Mouse (Mus musculus) myocyte (in vitro differentiated cells): ENCODE results near the gene Dlgap5. TPM values are rescaled to one million over a fixed set of nuclear protein-coding genes. Genes with fewer than 3 reads are reported as not detected.

Source experiments
- H3K27me3 ChIP-seq: one replicate; pipeline ENCODE4 v1.6.1; 2011; ENCODE audit not compliant: control insufficient read depth, insufficient read depth, insufficient read length
- H3K36me3 ChIP-seq: one replicate; pipeline ENCODE4 v1.6.1; 2011; ENCODE audit not compliant: control insufficient read depth, insufficient read depth
- H3K4me2 ChIP-seq: one replicate; pipeline ENCODE4 v1.6.1; 2011; ENCODE audit warnings: low read depth, control low read depth
- H3K4me3 ChIP-seq: one replicate; pipeline ENCODE4 v1.5.1; 2011; ENCODE audit warnings: mild to moderate bottlenecking, control low read depth, moderate library complexity
- H3K79me2 ChIP-seq: one replicate; pipeline ENCODE4 v1.6.1; 2011; ENCODE audit not compliant: control insufficient read depth, insufficient read depth
- H3ac ChIP-seq: one replicate; pipeline ENCODE4 v1.6.1; 2011; ENCODE audit not compliant: control insufficient read depth, insufficient read length
- CEBPB ChIP-seq: IDR thresholded peaks from 2 replicates; pipeline ENCODE4 v1.6.1; 2011; ENCODE audit warnings: mild to moderate bottlenecking, moderate library complexity; ENCODE audit not compliant: poor library complexity, insufficient read depth, severe bottlenecking
- E2F4 ChIP-seq: IDR thresholded peaks from one replicate; pipeline ENCODE4 v1.6.1; 2011; ENCODE audit warnings: mild to moderate bottlenecking, control low read depth, moderate library complexity; ENCODE audit not compliant: insufficient read depth
- MAX ChIP-seq: IDR thresholded peaks from one replicate; pipeline ENCODE4 v1.6.1; 2011; ENCODE audit warnings: low read depth, mild to moderate bottlenecking, control low read depth
- MYOD1 ChIP-seq, 3 experiments: IDR thresholded peaks; one replicate each; pipeline ENCODE4 v1.6.1; 2011; ENCODE audit warnings: control low read depth in 2 of 3, low read depth in 2 of 3, mild to moderate bottlenecking in 2 of 3, moderate library complexity in 1 of 3; ENCODE audit not compliant: insufficient read length in 2 of 3, control insufficient read depth in 1 of 3
- MYOG ChIP-seq, 3 experiments: IDR thresholded peaks; one replicate each; pipeline ENCODE4 v1.6.1; 2011; ENCODE audit warnings: control low read depth in 2 of 3, low read depth in 2 of 3, mild to moderate bottlenecking in 2 of 3; ENCODE audit not compliant: insufficient read length in 2 of 3, control insufficient read depth in 1 of 3, insufficient read depth in 1 of 3
- POLR2A ChIP-seq: IDR thresholded peaks from one replicate; pipeline ENCODE4 v1.6.1; 2011; ENCODE audit warnings: low read depth, mild to moderate bottlenecking, control low read depth, moderate library complexity; ENCODE audit not compliant: insufficient read length
- POLR2AphosphoS2 ChIP-seq: IDR thresholded peaks from one replicate; pipeline ENCODE4 v1.6.1; 2011; ENCODE audit warnings: low read depth, control low read depth; ENCODE audit not compliant: insufficient read length
- REST ChIP-seq: IDR thresholded peaks from one replicate; pipeline ENCODE4 v1.6.1; 2011; ENCODE audit warnings: mild to moderate bottlenecking, control low read depth, moderate library complexity; ENCODE audit not compliant: insufficient read depth, insufficient read length
- SRF ChIP-seq: IDR thresholded peaks from one replicate; pipeline ENCODE4 v1.6.1; 2011; ENCODE audit warnings: low read depth; ENCODE audit not compliant: control insufficient read depth, insufficient read length
- TCF12 ChIP-seq: IDR thresholded peaks from one replicate; pipeline ENCODE4 v1.6.1; 2011; ENCODE audit warnings: mild to moderate bottlenecking, control low read depth; ENCODE audit not compliant: poor library complexity, insufficient read depth, severe bottlenecking
- TCF3 ChIP-seq: IDR thresholded peaks from one replicate; pipeline ENCODE4 v1.6.1; 2011; ENCODE audit warnings: low read depth, control low read depth; ENCODE audit not compliant: insufficient read length
- USF1 ChIP-seq: IDR thresholded peaks from one replicate; pipeline ENCODE4 v1.6.1; 2011; ENCODE audit warnings: low read depth, mild to moderate bottlenecking, control low read depth, moderate library complexity
- polyA plus RNA-seq: library from polyadenylated mRNA; unstranded; fragments of >200 nt; fragmentation: generic; extraction: Trizol; gene quantifications from one replicate; pipeline ENCODE4 v1.2.1, GENCODE M21; 2012; ENCODE audit warnings: missing spikeins

Dlgap5 gene
- polyA plus RNA-seq, 1 experiment = 16.3 TPM

GRCm38 (mm10) chr14:47364742-47365449 is 53.3 kb downstream of the Dlgap5 start:
- Histone ChIP-seq H3K4me3 (no peak overlapping the region), H3K4me2 (no peak overlapping the region), H3ac (no peak overlapping the region), H3K36me3 (no peaks in the 10 kb centered on the region), H3K79me2 (no peaks in the 10 kb centered on the region), H3K27me3 (no peaks in the 10 kb centered on the region)
- no peak for TF ChIP-seq USF1
- no peak for TF ChIP-seq POLR2A
- TF ChIP-seq TCF12 = no peak
- TF ChIP-seq POLR2AphosphoS2 = no peak
- no peak for TF ChIP-seq SRF
- no peak for TF ChIP-seq E2F4
- TF ChIP-seq MAX = no peak
- TF ChIP-seq TCF3 = no peak
- TF ChIP-seq MYOD1 (IDR thresholded peaks at IDR 0.05; ENCODE audit: control insufficient read depth in 1 of 3, insufficient read length in 2 of 3, low read depth in 2 of 3) = no peak
- TF ChIP-seq REST = no peak
- no peak for TF ChIP-seq CEBPB

DNA sequence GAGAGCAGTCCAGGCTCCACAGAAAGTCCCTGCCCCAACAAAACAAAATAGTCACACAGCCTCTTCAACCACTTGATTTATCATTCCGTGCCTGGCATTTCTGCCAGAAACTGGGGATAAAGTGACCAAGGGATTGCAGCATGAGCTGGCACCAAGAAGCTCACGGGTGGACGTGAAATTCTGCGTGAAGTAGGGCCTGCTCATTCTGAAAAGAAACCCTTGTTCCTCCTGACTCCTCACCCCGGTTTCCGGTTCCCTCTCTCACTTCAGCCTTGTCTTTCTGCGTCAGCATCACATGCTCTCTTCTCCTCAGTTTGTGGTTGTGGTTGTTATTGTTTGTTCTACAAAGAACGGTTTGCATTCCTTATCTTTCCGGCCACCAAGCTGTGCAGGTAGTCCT is 56.3 kb downstream of the Dlgap5 start:
- no peaks in the 10 kb centered on the region for H3K27me3 ChIP-seq
- no peaks in the 10 kb centered on the region for H3K36me3 ChIP-seq
- H3K4me3 ChIP-seq = no peak overlapping the region
- H3ac ChIP-seq = no peak overlapping the region
- no peaks in the 10 kb centered on the region for H3K79me2 ChIP-seq
- no peak overlapping the region for H3K4me2 ChIP-seq
- no peak for TF ChIP-seq POLR2A
- no peak for TF ChIP-seq TCF12
- TF ChIP-seq REST = no peak
- TF ChIP-seq TCF3 = no peak
- no peak for TF ChIP-seq USF1
- no peak for TF ChIP-seq POLR2AphosphoS2
- no peak for TF ChIP-seq MAX
- no peak for TF ChIP-seq SRF
- no peak for TF ChIP-seq MYOD1 (IDR thresholded peaks at IDR 0.05; ENCODE audit: control insufficient read depth in 1 of 3, insufficient read length in 2 of 3, low read depth in 2 of 3)
- TF ChIP-seq CEBPB = no peak

DNA sequence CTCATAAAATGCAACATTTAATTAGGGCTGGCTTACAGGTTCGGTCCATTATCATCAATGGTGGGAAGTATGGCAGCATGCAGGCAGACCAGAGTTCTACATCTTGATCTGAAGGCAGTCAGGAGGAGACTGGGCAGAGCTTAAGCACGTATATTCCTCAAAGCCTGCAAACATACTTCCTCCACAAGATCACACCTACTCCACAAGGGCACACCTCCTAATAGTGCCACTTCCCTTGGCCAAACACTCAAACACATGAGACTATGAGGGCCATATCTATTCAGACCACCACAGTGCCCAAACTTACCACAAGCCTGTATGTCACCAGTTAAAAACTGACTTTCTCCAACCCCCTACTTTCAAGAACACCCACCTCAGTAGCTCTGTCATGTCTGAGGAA is 56.8 kb downstream of the Dlgap5 start:
- Histone ChIP-seq H3K4me2 (no peak overlapping the region), H3K36me3 (no peaks in the 10 kb centered on the region), H3K79me2 (no peaks in the 10 kb centered on the region), H3K4me3 (no peak overlapping the region), H3K27me3 (no peaks in the 10 kb centered on the region), H3ac (no peak overlapping the region)
- no peak for TF ChIP-seq USF1
- no peak for TF ChIP-seq POLR2AphosphoS2
- TF ChIP-seq MYOD1 (IDR thresholded peaks at IDR 0.05; ENCODE audit: control insufficient read depth in 1 of 3, insufficient read length in 2 of 3, low read depth in 2 of 3) = no peak
- no peak for TF ChIP-seq SRF
- no peak for TF ChIP-seq TCF3

GRCm38 (mm10) chr14:47359610-47360009 is 58.6 kb downstream of the Dlgap5 start:
- Histone ChIP-seq H3K4me2 (peak overlapping the region; percentile 21), H3K36me3 (no peaks in the 10 kb centered on the region), H3K4me3 (no peak overlapping the region), H3K79me2 (no peaks in the 10 kb centered on the region), H3ac (no peak overlapping the region), H3K27me3 (no peaks in the 10 kb centered on the region)
- TF ChIP-seq REST (no peak), E2F4 (no peak), POLR2A (no peak), MYOG (IDR thresholded peaks at IDR 0.05; ENCODE audit: control insufficient read depth in 1 of 3, insufficient read depth in 1 of 3, insufficient read length in 2 of 3, low read depth in 2 of 3) (no peak), CEBPB (no peak), TCF3 (no peak), MYOD1 (IDR thresholded peaks at IDR 0.05; ENCODE audit: control insufficient read depth in 1 of 3, insufficient read length in 2 of 3, low read depth in 2 of 3) (no peak), SRF (no peak), TCF12 (no peak), USF1 (no peak), POLR2AphosphoS2 (no peak), MAX (no peak)

GRCm38 (mm10) chr14:47356622-47357021 is 61.6 kb downstream of the Dlgap5 start:
- H3K36me3 ChIP-seq = no peaks in the 10 kb centered on the region
- H3K79me2 ChIP-seq = no peaks in the 10 kb centered on the region
- peak; percentile 61 to 100 (median 99) for TF ChIP-seq MYOD1 (IDR thresholded peaks at IDR 0.05; ENCODE audit: control insufficient read depth in 1 of 3, insufficient read length in 2 of 3, low read depth in 2 of 3)
- TF ChIP-seq TCF12 = peak; percentile 99
- TF ChIP-seq SRF = no peak
- TF ChIP-seq MYOG (IDR thresholded peaks at IDR 0.05; ENCODE audit: control insufficient read depth in 1 of 3, insufficient read depth in 1 of 3, insufficient read length in 2 of 3, low read depth in 2 of 3) = peak; percentile 36 to 97 (median 90)
- no peak for TF ChIP-seq POLR2A
- no peak for TF ChIP-seq CEBPB
- TF ChIP-seq TCF3 = peak; percentile 99

More at GRCm38 (mm10) chr14:47356622-47357021, 61.6 kb downstream of the Dlgap5 start:
- Histone ChIP-seq H3ac (no peak overlapping the region), H3K4me2 (peak overlapping the region; percentile 18), H3K4me3 (no peak overlapping the region), H3K27me3 (no peaks in the 10 kb centered on the region)
